Mouse (Mus musculus) lung, adult 2 months (tissue): ENCODE results near the gene Cntnap5c.

ENCODE experiments used
- CTCF ChIP-seq: fragments of 200-500 bp; IDR thresholded peaks from 2 replicates; pipeline ENCODE4 v1.5.1; 2011; ENCODE audit warnings: mild to moderate bottlenecking, low read length, control low read depth; ENCODE audit not compliant: insufficient read depth
- POLR2A ChIP-seq: fragments of 200-500 bp; IDR thresholded peaks from 2 replicates; pipeline ENCODE4 v1.6.1; 2011; ENCODE audit warnings: low read depth, mild to moderate bottlenecking, control low read depth, low read length, borderline replicate concordance; ENCODE audit errors: extremely low read depth

DNA sequence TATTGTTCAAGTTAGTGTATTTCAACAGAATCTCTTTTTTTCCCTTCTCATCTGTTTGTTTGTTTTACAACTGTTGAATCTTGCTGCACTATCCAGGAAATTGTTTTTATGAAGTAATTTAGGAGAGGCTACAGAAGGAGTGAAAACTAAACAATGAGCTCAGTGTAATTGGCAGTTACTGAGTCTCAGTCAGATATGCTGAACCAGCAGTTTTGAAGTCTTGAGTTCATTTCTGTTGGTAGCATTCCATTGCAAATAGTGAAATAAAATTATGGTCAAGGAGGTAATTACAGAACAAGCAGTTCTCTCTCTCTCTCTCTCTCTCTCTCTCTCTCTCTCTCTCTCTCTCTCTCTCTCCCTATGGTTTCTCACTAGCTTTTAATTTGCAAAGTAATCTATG, 600.7 kb downstream of the Cntnap5c start:
- no peak for TF ChIP-seq POLR2A
- TF ChIP-seq CTCF = no peak
